Mouse (Mus musculus) spleen, adult 2 months (tissue): ENCODE results near the gene Smurf2.

Source experiments
- CTCF ChIP-seq: fragments of 200-500 bp; IDR thresholded peaks from 2 replicates; pipeline ENCODE4 v1.5.1; 2011; ENCODE audit warnings: mild to moderate bottlenecking, inconsistent platforms; ENCODE audit not compliant: insufficient read depth, insufficient read length, insufficient replicate concordance; ENCODE audit errors: extremely low read depth
- POLR2A ChIP-seq: fragments of 200-500 bp; IDR thresholded peaks from 2 replicates; pipeline ENCODE4 v1.6.1; 2011; ENCODE audit warnings: low read depth, low read length, inconsistent platforms

DNA sequence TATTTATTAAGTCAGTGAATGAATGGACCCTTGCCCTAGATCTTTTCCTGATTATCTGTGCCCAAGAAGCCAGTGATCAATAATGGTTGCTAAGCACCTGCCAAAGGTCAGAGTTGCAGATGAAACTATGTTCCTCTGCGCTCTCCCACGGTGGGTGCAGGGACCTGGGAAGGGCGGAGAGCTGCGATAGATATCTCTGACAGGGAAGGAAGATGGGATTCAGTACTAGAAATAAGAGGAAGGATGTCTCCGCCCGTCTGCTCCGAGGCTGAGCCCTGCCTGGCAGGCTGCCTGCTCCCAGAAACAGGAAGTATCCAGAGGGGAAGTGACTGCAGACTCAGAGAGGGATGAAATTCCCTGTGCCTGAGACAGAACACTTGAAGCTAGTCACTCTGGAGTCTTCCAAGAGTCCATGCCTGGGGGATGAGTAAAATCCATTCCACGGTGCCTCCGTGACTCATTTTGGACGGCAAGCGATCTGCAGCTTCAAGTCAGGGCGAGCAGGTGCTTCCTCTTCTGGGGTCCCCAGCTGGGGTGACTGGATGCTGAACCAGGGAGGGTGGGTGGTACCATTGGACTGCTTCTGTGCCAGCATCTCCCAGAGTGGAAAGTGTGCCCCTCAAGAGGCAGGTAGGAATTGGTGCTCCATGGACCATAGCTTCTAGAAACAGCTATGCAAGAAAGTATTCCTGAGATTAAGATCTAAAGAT is 36.9 kb upstream of the Smurf2 start:
- TF ChIP-seq CTCF (no peak), POLR2A (no peak)
